Mouse (Mus musculus) CH12.LX (cell line): ENCODE measurements around the gene Mier1. TPM values are rescaled to one million over a fixed set of nuclear protein-coding genes. Genes with fewer than 3 reads are reported as not detected.

Experiments used
- DNase-seq: peaks from one replicate; pipeline ENCODE4 v3.0.0-alpha.2; 2013; ENCODE audit errors: extremely low read depth
- H3K27ac ChIP-seq: 2 replicates; pipeline ENCODE4 v1.5.1; 2012; ENCODE audit warnings: low read depth, mild to moderate bottlenecking, control low read depth, moderate library complexity; ENCODE audit not compliant: insufficient read depth
- H3K27me3 ChIP-seq: replicated peaks from 2 replicates; pipeline ENCODE3; 2012; ENCODE audit warnings: inconsistent platforms
- H3K36me3 ChIP-seq, 2 experiments: replicated peaks in 1 of 2; 2 replicates each; pipeline versions ENCODE3 to v1.6.1; 2012; ENCODE audit warnings: inconsistent platforms in 1 of 2, low read length in 1 of 2, mild to moderate bottlenecking in 1 of 2, mixed read lengths in 1 of 2, moderate library complexity in 1 of 2; ENCODE audit not compliant: control insufficient read depth in 1 of 2, insufficient read depth in 1 of 2
- H3K4me1 ChIP-seq, 2 experiments: 2 replicates each; pipeline ENCODE4 v1.6.1; 2012; ENCODE audit warnings: inconsistent platforms in 1 of 2, moderate library complexity in 1 of 2; ENCODE audit not compliant: insufficient read depth in 2 of 2, control insufficient read depth in 1 of 2
- H3K4me2 ChIP-seq: 2 replicates; pipeline ENCODE4 v1.6.1; 2012; ENCODE audit warnings: low read depth, mild to moderate bottlenecking, control low read depth; ENCODE audit not compliant: poor library complexity, insufficient read depth, severe bottlenecking
- H3K4me3 ChIP-seq, 3 experiments: fragments of 150-350 bp in 1 of 3; sonication (generic) in 1 of 3; replicated peaks in 1 of 3; 2 replicates each; pipeline versions ENCODE3 to v1.5.1; 2011 to 2012; ENCODE audit warnings: low read depth in 2 of 3, low read length in 2 of 3, mild to moderate bottlenecking in 2 of 3, moderate library complexity in 2 of 3, control low read depth in 1 of 3, improper control_type of control experiment in 1 of 3, inconsistent platforms in 1 of 3, mixed read lengths in 1 of 3; ENCODE audit not compliant: poor library complexity in 1 of 3
- H3K79me2 ChIP-seq: replicated peaks from 2 replicates; pipeline ENCODE4 v1.6.1; 2012; ENCODE audit warnings: mild to moderate bottlenecking, moderate library complexity; ENCODE audit not compliant: control insufficient read depth, poor library complexity, insufficient read depth, severe bottlenecking; ENCODE audit errors: extremely low read depth
- H3K9ac ChIP-seq: 2 replicates; pipeline ENCODE4 v1.6.1; 2012; ENCODE audit warnings: low read depth, mild to moderate bottlenecking, control low read depth, moderate library complexity; ENCODE audit not compliant: insufficient read depth
- H3K9me3 ChIP-seq: replicated peaks from 2 replicates; pipeline ENCODE3; 2012; ENCODE audit warnings: low read length, inconsistent platforms, mixed read lengths
- CHD1 ChIP-seq: IDR thresholded peaks from 2 replicates; pipeline ENCODE4 v1.6.1; 2012; ENCODE audit warnings: low read depth, low read length, improper control_type of control experiment, inconsistent platforms
- EP300 ChIP-seq: IDR thresholded peaks from 2 replicates; pipeline ENCODE4 v1.6.1; 2011; ENCODE audit warnings: low read length, improper control_type of control experiment
- ETS1 ChIP-seq: conservative IDR thresholded peaks from 2 replicates; pipeline ENCODE4 v1.6.1; 2012; ENCODE audit warnings: low read depth, mild to moderate bottlenecking, inconsistent platforms, low read length, improper control_type of control experiment, moderate library complexity
- GABPA ChIP-seq: IDR thresholded peaks from 2 replicates; pipeline ENCODE4 v1.6.1; 2012; ENCODE audit warnings: low read depth, low read length, improper control_type of control experiment, inconsistent platforms; ENCODE audit not compliant: insufficient replicate concordance
- HCFC1 ChIP-seq: IDR thresholded peaks from 2 replicates; pipeline ENCODE4 v1.6.1; 2012; ENCODE audit warnings: low read depth, mild to moderate bottlenecking, inconsistent platforms, low read length, improper control_type of control experiment
- IRF4 ChIP-seq: IDR thresholded peaks from 2 replicates; pipeline ENCODE4 v1.6.1; 2014; ENCODE audit warnings: low read depth, mild to moderate bottlenecking, inconsistent platforms, low read length, improper control_type of control experiment
- JUND ChIP-seq: conservative IDR thresholded peaks from 2 replicates; pipeline ENCODE4 v1.6.1; 2011; ENCODE audit warnings: low read depth, low read length, improper control_type of control experiment
- MAFK ChIP-seq: IDR thresholded peaks from 2 replicates; pipeline ENCODE4 v1.6.1; 2011; ENCODE audit warnings: low read length, improper control_type of control experiment; ENCODE audit not compliant: insufficient replicate concordance
- MAX ChIP-seq: IDR thresholded peaks from 2 replicates; pipeline ENCODE4 v1.6.1; 2011; ENCODE audit warnings: low read length, improper control_type of control experiment
- MAZ ChIP-seq: IDR thresholded peaks from 2 replicates; pipeline ENCODE4 v1.6.1; 2012; ENCODE audit warnings: low read depth, mild to moderate bottlenecking, inconsistent platforms, low read length, improper control_type of control experiment, moderate library complexity
- MEF2A ChIP-seq: IDR thresholded peaks from 2 replicates; pipeline ENCODE4 v1.6.1; 2014; ENCODE audit warnings: low read depth, mild to moderate bottlenecking, inconsistent platforms, low read length, improper control_type of control experiment, borderline replicate concordance
- MXI1 ChIP-seq: IDR thresholded peaks from 2 replicates; pipeline ENCODE4 v1.6.1; 2011; ENCODE audit warnings: mild to moderate bottlenecking, low read depth, low read length, improper control_type of control experiment
- NELFE ChIP-seq: IDR thresholded peaks from 2 replicates; pipeline ENCODE4 v1.6.1; 2011; ENCODE audit warnings: low read depth, low read length, improper control_type of control experiment
- PAX5 ChIP-seq: IDR thresholded peaks from 2 replicates; pipeline ENCODE4 v1.6.1; 2012; ENCODE audit warnings: low read length, inconsistent platforms, mixed read lengths
- POLR2A ChIP-seq: IDR thresholded peaks from 2 replicates; pipeline ENCODE4 v1.6.1; 2011; ENCODE audit warnings: low read depth, mild to moderate bottlenecking, improper control_type of control experiment, low read length
- POLR2AphosphoS2 ChIP-seq: IDR thresholded peaks from 2 replicates; pipeline ENCODE4 v1.6.1; 2011; ENCODE audit warnings: low read depth, low read length, improper control_type of control experiment
- RAD21 ChIP-seq: IDR thresholded peaks from 2 replicates; pipeline ENCODE4 v1.6.1; 2011; ENCODE audit warnings: low read depth, mild to moderate bottlenecking, low read length, improper control_type of control experiment, moderate library complexity
- RCOR1 ChIP-seq: conservative IDR thresholded peaks from 2 replicates; pipeline ENCODE4 v1.6.1; 2012; ENCODE audit warnings: low read depth, mild to moderate bottlenecking, inconsistent platforms, low read length, improper control_type of control experiment
- SIN3A ChIP-seq: IDR thresholded peaks from 2 replicates; pipeline ENCODE4 v1.6.1; 2012; ENCODE audit warnings: low read length, improper control_type of control experiment, inconsistent platforms
- TCF12 ChIP-seq: IDR thresholded peaks from 2 replicates; pipeline ENCODE4 v1.6.1; 2014; ENCODE audit warnings: low read depth, mild to moderate bottlenecking, inconsistent platforms, low read length, improper control_type of control experiment
- UBTF ChIP-seq: IDR thresholded peaks from 2 replicates; pipeline ENCODE4 v1.6.1; 2012; ENCODE audit warnings: low read depth, mild to moderate bottlenecking, inconsistent platforms, low read length, improper control_type of control experiment, moderate library complexity
- USF1 ChIP-seq: IDR thresholded peaks from 2 replicates; pipeline ENCODE4 v1.6.1; 2014; ENCODE audit warnings: low read depth, mild to moderate bottlenecking, inconsistent platforms, low read length, improper control_type of control experiment
- USF2 ChIP-seq: conservative IDR thresholded peaks from 2 replicates; pipeline ENCODE4 v1.6.1; 2011; ENCODE audit warnings: low read depth, low read length, improper control_type of control experiment
- ZC3H11A ChIP-seq: IDR thresholded peaks from 2 replicates; pipeline ENCODE4 v1.6.1; 2012; ENCODE audit warnings: low read depth, mild to moderate bottlenecking, inconsistent platforms, low read length, improper control_type of control experiment
- ZKSCAN1 ChIP-seq: IDR thresholded peaks from 2 replicates; pipeline ENCODE4 v1.6.1; 2012; ENCODE audit warnings: low read depth, inconsistent platforms, low read length, improper control_type of control experiment, borderline replicate concordance
- ZMIZ1 ChIP-seq: IDR thresholded peaks from 2 replicates; pipeline ENCODE4 v1.6.1; 2012; ENCODE audit warnings: low read depth, mild to moderate bottlenecking, inconsistent platforms, low read length, improper control_type of control experiment
- dilution Hi-C: fragments of 300-500 bp; cut with MboI; formaldehyde crosslinking; loops from 2 replicates; pipeline ENCODE4 v1.14.3; 2020; ENCODE audit warnings: low sequenced_read_pairs; ENCODE audit not compliant: extremely low pct_unique_long_range_greater_than_20kb, extremely low pct_ligation_motif_present
- in situ Hi-C: fragments of 300-500 bp; cut with MboI; formaldehyde crosslinking; loops from 3 replicates; pipeline ENCODE4 v1.14.3; 2019; ENCODE audit warnings: low sequenced_read_pairs, low pct_ligation_motif_present, low pct_unique_long_range_greater_than_20kb, mixed read lengths
- polyA plus RNA-seq: library from polyadenylated mRNA; unstranded; fragments of >175 nt; gene quantifications from 2 replicates; pipeline ENCODE4 v1.2.1, GENCODE M21; 2012; ENCODE audit warnings: low read depth; ENCODE audit not compliant: insufficient read length
- total RNA-seq, 2 experiments: library from RNA; depleted of rRNA; stranded (reverse); fragments of 300-350 nt in 1 of 2; fragments of >200 nt in 1 of 2; gene quantifications; 2 replicates each; pipeline ENCODE4 v1.2.3; 2012 to 2014

Gene Mier1
- total and polyA plus RNA-seq, 3 experiments: 22.5 to 35.0 (median 34.4) TPM

GRCm38 (mm10) chr4:103171256-103171655 is 57.1 kb downstream of the Mier1 start:
- peaks cover 0 to 10% of the 10 kb centered on the region in 2 experiments; a peak in 2 of 4 replicates for H3K4me1 ChIP-seq
- no peaks in the 10 kb centered on the region for H3K27me3 ChIP-seq
- no peak overlapping the region for H3K4me2 ChIP-seq
- H3K9ac ChIP-seq: no peak overlapping the region
- H3K27ac ChIP-seq: no peak overlapping the region
- H3K4me3 ChIP-seq: no peak overlapping the region
- DNase-seq: no peak
- in situ Hi-C loops: no loop called here
- dilution Hi-C loops: no loop called here
- H3K36me3 ChIP-seq: peaks cover 25 to 52% of the 10 kb centered on the region in 2 experiments
- peaks cover 6% of the 10 kb centered on the region for H3K9me3 ChIP-seq
- H3K79me2 ChIP-seq: no peaks in the 10 kb centered on the region
- TF ChIP-seq MAZ (no peak), JUND (no peak), IRF4 (no peak), USF2 (no peak), ZC3H11A (no peak), CHD1 (no peak), RAD21 (no peak), USF1 (no peak), PAX5 (no peak), RCOR1 (no peak), ZMIZ1 (no peak), ZKSCAN1 (no peak), ETS1 (no peak), TCF12 (no peak), HCFC1 (no peak), NELFE (no peak), MEF2A (no peak)

GRCm38 (mm10) chr4:103173507-103173906 is 59.3 kb downstream of the Mier1 start:
- Histone ChIP-seq H3K9me3 (peaks cover 6% of the 10 kb centered on the region), H3K4me1 (peaks cover 0 to 11% of the 10 kb centered on the region in 2 experiments; a peak in 2 of 4 replicates), H3K27ac (no peak overlapping the region), H3K36me3 (peaks cover 35 to 67% of the 10 kb centered on the region in 2 experiments), H3K27me3 (no peaks in the 10 kb centered on the region), H3K4me3 (no peak overlapping the region), H3K79me2 (no peaks in the 10 kb centered on the region), H3K9ac (no peak overlapping the region), H3K4me2 (no peak overlapping the region)
- no peak for TF ChIP-seq TCF12
- TF ChIP-seq CHD1: no peak
- no peak for TF ChIP-seq EP300
- TF ChIP-seq NELFE: no peak
- TF ChIP-seq MXI1: no peak
- no peak for TF ChIP-seq RCOR1
- TF ChIP-seq POLR2AphosphoS2: no peak
- TF ChIP-seq GABPA: no peak
- TF ChIP-seq MAX: no peak
- no peak for TF ChIP-seq UBTF
- no peak for TF ChIP-seq ZMIZ1
- no peak for TF ChIP-seq MAFK
- TF ChIP-seq ZC3H11A: no peak
- no peak for TF ChIP-seq POLR2A
- no peak for TF ChIP-seq JUND
- TF ChIP-seq MEF2A: no peak
- TF ChIP-seq SIN3A: no peak
- TF ChIP-seq USF2: no peak
- TF ChIP-seq ZKSCAN1: no peak
- dilution Hi-C loops (no loop called here), in situ Hi-C loops (no loop called here)
- no peak for DNase-seq
